Mouse (Mus musculus): ENCODE data around the gene Lrrk1.

DNA sequence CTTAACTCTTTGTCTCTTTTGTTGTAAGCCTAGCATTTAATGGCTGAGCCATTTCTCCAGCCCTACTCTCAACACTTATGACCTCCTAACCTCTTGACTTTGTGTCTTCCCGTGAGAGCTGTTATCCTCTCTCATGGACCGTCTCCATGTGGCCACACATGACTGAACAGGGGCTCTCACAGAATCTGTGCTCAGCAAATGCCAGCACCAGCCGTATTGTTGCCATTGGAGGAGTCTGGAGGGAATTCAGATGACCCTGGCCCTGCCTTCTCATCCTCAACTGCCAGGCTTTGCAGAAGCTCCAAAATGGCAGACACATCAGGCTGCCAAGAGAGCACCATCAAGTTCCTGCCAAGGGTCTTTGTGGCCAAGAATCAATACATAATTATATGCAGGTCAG, 9.1 kb upstream of the Lrrk1 start:
- no peak for TF ChIP-seq CHD2 (IDR thresholded peaks at IDR 0.05; ENCODE audit: low read depth, low read length)
- no peak for TF ChIP-seq MAFK (IDR thresholded peaks at IDR 0.05; ENCODE audit: insufficient read depth, low read depth, low read length)
- no peak for TF ChIP-seq ZNF384 (IDR thresholded peaks at IDR 0.05; ENCODE audit: low read depth, low read length)
- no peak for TF ChIP-seq ZC3H11A (IDR thresholded peaks at IDR 0.05; ENCODE audit: borderline replicate concordance, low read depth, low read length)

Measured in ES-E14 (cell line).